ENCODE assay signal across 8 mouse cellular contexts in genomic region chr6:50596301-50597211, GRCm38 (mm10). TPM values are rescaled to one million over a fixed set of nuclear protein-coding genes. Genes with fewer than 3 reads are reported as not detected.
DNase-seq lines count a peak whose midpoint lies in the region; ATAC-seq and TF ChIP-seq lines count a peak whose summit lies in the region.

4921507P07Rik (minus strand) TSS chr6:50596632.

- H3K4me3 ChIP-seq in C2C12 (ENCODE audit: insufficient read depth, poor library complexity, severe bottlenecking) = no peak within 1 kb of the TSS
- peak within 1 kb of the TSS; percentile 70 for H3K4me3 ChIP-seq in heart, embryonic 10.5 days
- H3K4me3 ChIP-seq in kidney, embryonic 14.5 days (ENCODE audit: low read length) = peak within 1 kb of the TSS; percentile 64
- peak within 1 kb of the TSS; percentile 57 for H3K4me3 ChIP-seq in limb, embryonic 14.5 days (replicated peaks; ENCODE audit: low read length)
- peak within 1 kb of the TSS; percentile 56 for H3K4me3 ChIP-seq in midbrain, postnatal 0 days (ENCODE audit: low read depth, low read length)

- H3K9ac ChIP-seq in kidney, embryonic 14.5 days (ENCODE audit: low read depth, low read length) = peak within 1 kb of the TSS; percentile 71
- peak within 1 kb of the TSS; percentile 63 for H3K9ac ChIP-seq in limb, embryonic 14.5 days (ENCODE audit: low read depth, low read length, severe bottlenecking)
- H3K9ac ChIP-seq in midbrain, postnatal 0 days (replicated peaks; ENCODE audit: low read length, poor library complexity, severe bottlenecking) = peak within 1 kb of the TSS; percentile 70

- H3K27me3 ChIP-seq in C2C12 (ENCODE audit: control insufficient read depth, insufficient read depth, insufficient read length) = peaks cover 18% of the 10 kb centered on the region
- H3K27me3 ChIP-seq in heart, embryonic 10.5 days (ENCODE audit: insufficient read depth, poor library complexity, severe bottlenecking) = peaks cover 10% of the 10 kb centered on the region
- H3K27me3 ChIP-seq in kidney, embryonic 14.5 days (ENCODE audit: control insufficient read depth, insufficient read depth, low read length) = 0 out of 2 replicates have a peak, but pooled peaks cover 3% of the 10 kb centered on the region
- 0 out of 2 replicates have a peak, but pooled peaks cover 3% of the 10 kb centered on the region for H3K27me3 ChIP-seq in limb, embryonic 14.5 days (ENCODE audit: control insufficient read depth, insufficient read depth, low read length)
- H3K27me3 ChIP-seq in midbrain, postnatal 0 days (ENCODE audit: insufficient read depth, low read length) = no peaks in the 10 kb centered on the region

- H3K36me3 ChIP-seq in C2C12 (ENCODE audit: control insufficient read depth, insufficient read depth) = no peaks in the 10 kb centered on the region
- H3K36me3 ChIP-seq in heart, embryonic 10.5 days = peaks cover 4% of the 10 kb centered on the region; the same call in 1 of the 2 replicates
- H3K36me3 ChIP-seq in kidney, embryonic 14.5 days (ENCODE audit: control insufficient read depth, insufficient read depth, low read length) = no peaks in the 10 kb centered on the region
- H3K36me3 ChIP-seq in limb, embryonic 14.5 days (ENCODE audit: control insufficient read depth, insufficient read depth, low read length) = no peaks in the 10 kb centered on the region
- no peaks in the 10 kb centered on the region for H3K36me3 ChIP-seq in midbrain, postnatal 0 days (ENCODE audit: insufficient read depth, low read length)

- H3K9me3 ChIP-seq in heart, embryonic 10.5 days = no peaks in the 10 kb centered on the region
- H3K9me3 ChIP-seq in kidney, embryonic 14.5 days (ENCODE audit: control insufficient read depth, low read length) = peaks cover 6% of the 10 kb centered on the region; the same call in 1 of the 2 replicates
- H3K9me3 ChIP-seq in limb, embryonic 14.5 days (ENCODE audit: control insufficient read depth, low read length) = no peaks in the 10 kb centered on the region
- H3K9me3 ChIP-seq in midbrain, postnatal 0 days (ENCODE audit: low read length) = no peaks in the 10 kb centered on the region

- peak; percentile 96 for DNase-seq in brain, embryonic 14.5 days (ENCODE audit: low read depth)
- DNase-seq in heart, embryonic 10.5 days (ENCODE audit: low spot score) = peak; percentile 98
- peak; percentile 92 for DNase-seq in limb, embryonic 14.5 days (ENCODE audit: low spot score)
- DNase-seq in midbrain, postnatal 0 days (ENCODE audit: low spot score) = peak; percentile 95
- DNase-seq in spleen, postnatal 10 days (ENCODE audit: low spot score in 2 of 2) = peak; percentile 80 to 94

- ATAC-seq in erythroblast, adult 5-6 weeks (replicated peaks; ENCODE audit: low FRiP score, poor library complexity, severe bottlenecking) = peak; percentile 98
- peak; percentile 98 for ATAC-seq in kidney, embryonic 14.5 days (ENCODE audit: low FRiP score, low TSS enrichment)
- peak; percentile 89 for ATAC-seq in limb, embryonic 14.5 days (ENCODE audit: low FRiP score, low read depth)
- peak; percentile 92 for ATAC-seq in midbrain, postnatal 0 days (ENCODE audit: low FRiP score)

- no peak within 1 kb of the TSS for H3ac ChIP-seq in C2C12 (ENCODE audit: control insufficient read depth, insufficient read length, low read depth)

- WGBS in heart, embryonic 10.5 days = 1% methylated on average over 61 of the region's 62 CpGs
- under 1% methylated on average over 62 of the region's 62 CpGs for WGBS in kidney, embryonic 14.5 days
- 1% methylated on average over 49 of the region's 62 CpGs for WGBS in limb, embryonic 14.5 days
- 0% methylated on average over 56 of the region's 62 CpGs for WGBS in midbrain, postnatal 0 days

- H3K79me3 ChIP-seq in C2C12 (ENCODE audit: low read depth) = no peaks in the 10 kb centered on the region

- H3K79me2 ChIP-seq in C2C12 (ENCODE audit: control insufficient read depth, insufficient read depth) = no peaks in the 10 kb centered on the region

- peak within 1 kb of the TSS; percentile 83 for H3K27ac ChIP-seq in heart, embryonic 10.5 days
- H3K27ac ChIP-seq in kidney, embryonic 14.5 days (ENCODE audit: low read depth, low read length) = no peak within 1 kb of the TSS; the same call in 1 of the 2 replicates
- H3K27ac ChIP-seq in limb, embryonic 14.5 days (replicated peaks; ENCODE audit: low read depth, low read length) = no peak within 1 kb of the TSS
- peak within 1 kb of the TSS; percentile 69 for H3K27ac ChIP-seq in midbrain, postnatal 0 days (ENCODE audit: low read depth, low read length)

- TF ChIP-seq POLR2A in brain, embryonic 14.5 days (IDR thresholded peaks at IDR 0.05; ENCODE audit: borderline replicate concordance, extremely low read depth, insufficient read depth, insufficient read length, poor library complexity, severe bottlenecking) = no peak
- TF ChIP-seq POLR2A in limb, embryonic 14.5 days (IDR thresholded peaks at IDR 0.05; ENCODE audit: borderline replicate concordance, extremely low read depth, insufficient read depth, insufficient read length) = no peak

- H3K4me2 ChIP-seq in kidney, embryonic 14.5 days (replicated peaks; ENCODE audit: low read depth, low read length) = peak within 1 kb of the TSS; percentile 98
- H3K4me2 ChIP-seq in limb, embryonic 14.5 days (replicated peaks; ENCODE audit: low read depth, low read length, severe bottlenecking) = peak within 1 kb of the TSS; percentile 98
- peak within 1 kb of the TSS; percentile 86 for H3K4me2 ChIP-seq in midbrain, postnatal 0 days (ENCODE audit: low read depth, low read length, poor library complexity, severe bottlenecking)

- peak; percentile 58 for TF ChIP-seq CTCF in C2C12 (IDR thresholded peaks at IDR 0.05; ENCODE audit: control insufficient read depth, insufficient read depth, insufficient read length)
- peak; percentile 75 for TF ChIP-seq CTCF in brain, embryonic 14.5 days (IDR thresholded peaks at IDR 0.05; ENCODE audit: borderline replicate concordance, extremely low read depth, insufficient read depth, insufficient read length)
- TF ChIP-seq CTCF in midbrain, postnatal 0 days (IDR thresholded peaks at IDR 0.05) = peak; percentile 89

- H3K4me1 ChIP-seq in heart, embryonic 10.5 days = peaks cover 18% of the 10 kb centered on the region
- peaks cover 15% of the 10 kb centered on the region; the same call in 1 of the 2 replicates for H3K4me1 ChIP-seq in kidney, embryonic 14.5 days (ENCODE audit: control insufficient read depth, insufficient read depth, low read length)
- H3K4me1 ChIP-seq in limb, embryonic 14.5 days (ENCODE audit: control insufficient read depth, insufficient read depth, low read length) = peaks cover 18% of the 10 kb centered on the region
- no peaks in the 10 kb centered on the region for H3K4me1 ChIP-seq in midbrain, postnatal 0 days (ENCODE audit: insufficient read depth, low read length)

TF ChIP-seq in C2C12, 6 proteins besides CTCF, POLR2A, EP300 and RAD21:
- TF ChIP-seq FOSL1 (IDR thresholded peaks at IDR 0.05; ENCODE audit: insufficient read depth, low read length, poor library complexity, severe bottlenecking) (no peak), CEBPB (IDR thresholded peaks at IDR 0.05; ENCODE audit: low read depth) (no peak), MYOD1 (IDR thresholded peaks at IDR 0.05; ENCODE audit: control insufficient read depth, insufficient read length, low read depth) (no peak), USF1 (IDR thresholded peaks at IDR 0.05; ENCODE audit: low read depth) (no peak), MYOG (IDR thresholded peaks at IDR 0.05; ENCODE audit: control insufficient read depth, extremely low read depth, insufficient read length) (no peak), MAX (IDR thresholded peaks at IDR 0.05) (no peak)

RNA-seq across cellular contexts. Expression of gene 4921507P07Rik, which starts in this region (rescaled TPM):
- polyA plus RNA-seq in C2C12 (2012; fragmentation: generic; extraction: Trizol) = not detected
- polyA plus RNA-seq in brain, embryonic 14.5 days (2012; rRNA removed) = 2.1 and 3.2 TPM in 2 replicates
- 0.63 TPM in 1 of 2 replicates, not detected in the other for total RNA-seq in erythroblast, adult 5-6 weeks (2015; ENCODE audit: low replicate concordance)
- total RNA-seq in erythroblast, adult 5-6 weeks (2017; ENCODE audit: low replicate concordance) = not detected in 2 replicates
- polyA plus RNA-seq in heart, embryonic 10.5 days (2016; fragmentation: Nextera tagmentation; extraction: Ambion mirVana) = 0.44 and 0.49 TPM in 2 replicates
- 1.3 and 1.4 TPM in 2 replicates for polyA plus RNA-seq in kidney, embryonic 14.5 days (2014; fragmentation: Nextera tagmentation; extraction: Ambion mirVana)
- 1.00 and 1.4 TPM in 2 replicates for polyA plus RNA-seq in limb, embryonic 14.5 days (2012; rRNA removed)
- polyA plus RNA-seq in limb, embryonic 14.5 days (2014; fragmentation: Nextera tagmentation; extraction: Ambion mirVana) = 0.44 and 0.83 TPM in 2 replicates
- 3.3 and 5.1 TPM in 2 replicates for total RNA-seq in midbrain, postnatal 0 days (2014; rRNA removed)
- polyA plus RNA-seq in midbrain, postnatal 0 days (2015; fragmentation: Nextera tagmentation; extraction: Ambion mirVana) = 3.6 and 4.4 TPM in 2 replicates

Comparison
In these comparisons a context has a peak if more than half of its experiments do, and no peak if none do; other contexts are left out.
1. Peak in ATAC-seq in erythroblast, adult 5-6 weeks; RNA of the gene not detected or under 1 TPM.
2. Peak in DNase-seq, H3K4me3 ChIP-seq and H3K27ac ChIP-seq in heart, embryonic 10.5 days; RNA of the gene not detected or under 1 TPM.